Mouse (Mus musculus): ENCODE measurements around the gene Ttll5.

Gene Ttll5

GRCm38 (mm10) chr12:85926897-85927296, 102.4 kb downstream of the Ttll5 start:
- no peak for DNase-seq (ENCODE audit: low read depth, low spot score)

DNA sequence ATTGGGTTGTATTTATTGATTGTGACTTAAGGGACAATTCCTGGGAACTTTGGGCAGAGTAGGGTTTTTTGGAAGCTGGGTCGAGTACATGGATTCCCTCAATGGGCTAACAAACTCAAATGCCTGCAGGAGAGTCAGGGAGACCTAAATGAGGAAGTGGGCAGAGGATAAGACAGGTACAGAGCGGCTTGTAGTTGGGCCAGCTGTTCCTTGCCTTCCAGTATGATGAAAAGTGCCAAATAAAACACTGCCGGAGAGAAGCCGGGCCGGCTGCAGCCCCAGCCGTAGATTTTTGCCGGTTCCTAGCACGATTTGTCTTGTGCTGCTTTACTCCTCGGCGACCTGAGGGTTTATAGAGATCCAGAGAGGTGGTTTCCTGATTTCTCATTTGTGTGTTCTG, 104.1 kb downstream of the Ttll5 start:
- DNase-seq (ENCODE audit: low read depth, low spot score), result no peak

DNA sequence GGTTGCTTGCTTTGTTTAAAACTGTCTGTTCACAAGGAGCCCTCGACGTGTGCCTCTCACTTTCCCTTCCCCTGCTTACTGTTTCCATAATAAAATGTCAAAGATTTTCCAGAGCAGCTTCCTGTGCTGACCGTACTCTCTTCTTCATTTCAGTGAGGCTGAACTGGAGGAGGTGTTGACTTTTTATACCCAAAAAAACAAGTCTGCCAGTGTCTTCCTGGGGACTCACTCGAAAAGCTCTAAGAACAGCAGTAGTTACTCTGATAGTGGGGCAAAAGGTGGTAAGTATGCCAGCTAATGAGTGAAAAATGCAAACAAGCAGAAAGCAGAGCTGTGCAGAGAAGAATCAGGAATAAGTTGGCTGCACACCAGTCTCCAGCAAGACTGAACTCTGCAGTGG, 105.3 kb downstream of the Ttll5 start:
- no peak for DNase-seq (ENCODE audit: low read depth, low spot score)

DNA sequence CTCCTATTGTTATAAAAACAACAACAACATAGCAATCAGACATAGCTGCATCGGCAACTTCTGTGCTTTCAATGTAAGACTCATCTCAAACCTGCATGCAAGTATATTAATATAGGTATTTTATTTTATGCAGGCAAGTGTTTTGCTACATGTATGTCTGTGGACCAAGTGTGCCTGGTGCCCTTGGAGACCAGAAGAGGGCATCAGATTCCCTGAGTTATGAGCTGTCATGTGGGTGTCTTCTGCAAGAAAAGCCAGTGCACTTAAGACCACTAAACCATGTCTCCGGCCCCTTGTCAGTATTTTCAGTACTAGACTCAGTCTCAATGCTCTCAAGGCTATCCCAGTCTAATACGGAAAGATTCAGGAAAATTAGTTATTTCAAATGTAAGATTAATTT, 106.3 kb downstream of the Ttll5 start:
- no peak for DNase-seq (ENCODE audit: low read depth, low spot score)

DNA sequence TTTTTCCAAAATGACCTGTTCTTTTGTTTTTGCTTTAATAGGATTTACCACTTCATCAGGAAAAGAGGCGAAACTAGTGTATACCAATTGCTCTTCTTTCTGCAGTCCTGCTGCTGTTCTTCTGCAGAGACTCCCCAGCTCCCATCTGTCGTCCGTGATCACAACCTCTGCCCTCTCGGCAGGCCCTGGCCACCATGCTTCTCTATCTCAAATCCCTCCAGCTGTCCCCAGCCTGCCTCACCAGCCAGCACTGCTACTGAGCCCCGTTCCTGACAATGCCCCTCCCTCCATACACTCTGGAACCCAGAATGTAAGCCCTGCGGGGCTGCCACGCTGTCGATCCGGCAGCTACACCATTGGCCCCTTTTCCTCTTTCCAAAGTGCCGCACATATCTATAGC, 108.8 kb downstream of the Ttll5 start:
- no peak for DNase-seq (ENCODE audit: low read depth, low spot score)

DNA sequence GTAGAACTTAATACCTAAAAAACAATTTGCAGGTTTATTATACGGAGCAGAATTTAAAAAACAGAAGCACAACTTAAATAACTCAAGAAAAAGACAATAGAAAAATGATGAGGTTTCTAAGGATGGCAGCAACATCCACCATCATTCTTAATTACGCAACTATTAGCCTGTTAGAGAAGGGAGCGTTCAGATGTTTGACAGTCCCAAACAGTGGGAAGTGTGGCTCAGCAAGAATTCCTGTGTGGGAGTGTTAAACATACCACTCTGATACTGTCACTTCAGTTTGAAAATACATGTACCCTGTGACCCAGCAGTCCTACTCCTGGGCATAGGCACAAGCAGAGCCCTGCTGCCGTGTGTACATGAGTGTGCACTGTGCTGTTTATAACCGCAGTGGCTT, 112.9 kb downstream of the Ttll5 start:
- DNase-seq (ENCODE audit: low read depth, low spot score), result no peak

DNA sequence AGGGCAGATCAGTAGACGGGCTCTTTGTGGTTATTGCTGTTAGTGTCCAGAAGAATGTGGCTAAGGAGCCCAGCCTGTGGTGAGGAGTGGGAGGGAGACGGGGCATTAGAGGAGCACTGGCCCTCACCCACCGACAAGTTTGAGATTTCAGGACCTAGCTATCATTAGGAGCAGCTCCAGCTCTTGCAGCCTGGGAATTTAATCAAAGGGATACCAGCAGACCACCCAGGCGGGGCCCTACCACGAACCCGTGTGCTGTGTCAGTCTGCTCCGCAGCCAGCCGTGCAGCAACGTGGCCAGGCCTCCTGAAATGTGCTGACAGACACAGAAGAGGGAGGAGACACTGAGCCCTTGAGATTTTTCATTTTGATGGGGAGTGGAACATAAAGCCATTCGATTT, 119.0 kb downstream of the Ttll5 start:
- DNase-seq (ENCODE audit: low read depth, low spot score), result no peak

DNA sequence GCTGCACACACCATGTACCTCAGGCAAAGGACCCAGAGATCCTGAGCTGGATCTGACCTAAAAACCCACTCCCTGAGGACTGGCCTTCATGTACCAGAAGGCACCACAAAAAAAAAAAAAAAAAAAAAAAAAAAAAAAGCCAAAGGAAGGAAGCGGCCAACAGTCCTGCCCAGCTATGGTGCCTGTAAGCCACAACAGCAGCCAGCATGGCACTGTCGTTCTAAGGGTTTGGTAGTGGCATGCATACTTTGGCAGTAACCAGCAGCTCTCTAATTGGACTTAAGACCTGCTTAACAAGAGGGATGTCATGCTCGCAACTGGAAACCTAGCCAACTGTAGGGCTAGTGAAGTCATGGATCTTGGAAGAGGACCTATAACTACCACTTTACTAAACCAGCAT, 120.0 kb downstream of the Ttll5 start:
- no peak for DNase-seq (ENCODE audit: low read depth, low spot score)

DNA sequence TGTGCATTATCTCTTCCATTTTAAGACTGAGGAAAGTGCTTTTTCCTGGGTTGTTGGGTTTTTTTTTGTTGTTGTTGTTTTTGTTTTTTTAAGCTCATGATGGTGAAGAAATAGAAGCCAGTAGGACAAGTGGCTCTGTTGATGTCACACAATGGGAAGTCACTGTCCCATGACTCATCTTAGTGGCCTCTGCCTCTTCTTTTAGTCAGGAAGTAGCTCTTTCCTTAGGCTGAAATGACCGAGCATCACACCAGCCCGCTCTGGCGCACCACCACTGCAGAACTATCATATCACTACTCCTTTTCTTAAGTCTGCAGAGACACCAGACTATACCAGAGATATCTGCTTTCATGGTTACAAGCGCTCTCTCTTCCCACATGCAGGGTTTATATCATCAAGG, 122.7 kb downstream of the Ttll5 start:
- DNase-seq (ENCODE audit: low read depth, low spot score), result no peak

DNA sequence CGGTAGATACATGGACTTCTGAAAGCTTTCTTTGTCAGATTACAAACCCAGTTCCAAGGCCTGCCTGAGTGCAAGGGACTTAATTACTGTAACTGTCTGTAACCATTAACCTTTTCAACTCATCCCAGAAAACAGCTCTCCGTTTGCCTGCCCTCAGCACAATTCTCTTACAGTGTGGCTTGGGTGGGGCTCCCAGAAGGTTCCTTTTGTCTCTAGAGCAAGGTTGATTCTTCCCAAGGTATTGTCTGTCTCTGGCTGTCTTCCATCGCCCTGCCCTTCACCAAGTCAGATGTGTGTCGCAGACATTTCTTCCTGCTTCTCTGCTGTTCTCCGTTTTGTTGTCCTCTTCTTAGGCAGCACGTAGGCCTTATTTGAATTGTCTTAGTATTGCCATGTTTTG, 125.2 kb downstream of the Ttll5 start:
- no peak for DNase-seq (ENCODE audit: low read depth, low spot score)

- no peak for DNase-seq (ENCODE audit: low read depth, low spot score)
These were observed 125.9 kb downstream of the Ttll5 start for GRCm38 (mm10) chr12:85950371-85950770.

GRCm38 (mm10) chr12:85951036-85951435, 126.6 kb downstream of the Ttll5 start:
- DNase-seq (ENCODE audit: low read depth, low spot score), result no peak

DNA sequence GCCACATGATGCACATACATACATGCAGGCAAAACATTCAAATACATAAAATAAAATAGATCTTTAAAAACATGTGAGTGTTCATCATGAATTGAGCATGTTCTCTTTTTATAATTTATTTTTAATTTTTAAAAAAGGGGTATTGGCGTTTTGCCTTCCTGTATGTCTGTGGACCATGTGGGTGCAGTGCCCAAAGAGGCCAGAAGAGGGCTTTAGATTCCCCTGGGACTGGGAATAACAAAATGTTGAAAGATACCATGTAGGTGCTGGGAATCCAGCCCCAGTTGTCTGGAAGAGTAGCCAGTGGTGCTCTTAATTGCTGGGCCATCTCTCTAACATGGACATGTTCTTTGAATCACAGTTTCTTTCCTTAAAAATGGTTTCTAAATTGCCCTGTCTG, 127.4 kb downstream of the Ttll5 start:
- no peak for DNase-seq (ENCODE audit: low read depth, low spot score)

DNA sequence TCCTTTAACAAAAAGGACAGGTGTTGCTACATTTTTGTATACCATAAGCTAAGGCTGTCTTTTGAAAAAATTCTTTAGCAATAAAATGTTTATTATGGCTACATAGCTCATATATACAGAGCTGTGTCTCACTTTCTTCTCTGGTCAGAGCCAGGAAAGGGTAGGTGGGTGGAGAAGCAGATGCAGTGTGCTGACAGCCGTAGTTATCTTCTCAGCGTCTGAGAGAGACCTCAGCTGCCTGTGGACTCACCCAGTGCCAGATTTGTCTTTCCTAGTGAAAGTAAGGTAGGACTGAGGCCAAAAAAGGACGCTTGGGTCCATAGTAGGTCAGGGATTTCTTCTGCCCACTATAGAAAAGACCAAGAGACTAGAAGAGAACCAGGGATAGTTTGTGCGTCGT, 127.9 kb downstream of the Ttll5 start:
- no peak for DNase-seq (ENCODE audit: low read depth, low spot score)

- no peak for DNase-seq (ENCODE audit: low read depth, low spot score)
These were observed 129.7 kb downstream of the Ttll5 start for GRCm38 (mm10) chr12:85954167-85954566.

- DNase-seq (ENCODE audit: low read depth, low spot score), result no peak
These were observed 130.6 kb downstream of the Ttll5 start for GRCm38 (mm10) chr12:85955062-85955461.

DNA sequence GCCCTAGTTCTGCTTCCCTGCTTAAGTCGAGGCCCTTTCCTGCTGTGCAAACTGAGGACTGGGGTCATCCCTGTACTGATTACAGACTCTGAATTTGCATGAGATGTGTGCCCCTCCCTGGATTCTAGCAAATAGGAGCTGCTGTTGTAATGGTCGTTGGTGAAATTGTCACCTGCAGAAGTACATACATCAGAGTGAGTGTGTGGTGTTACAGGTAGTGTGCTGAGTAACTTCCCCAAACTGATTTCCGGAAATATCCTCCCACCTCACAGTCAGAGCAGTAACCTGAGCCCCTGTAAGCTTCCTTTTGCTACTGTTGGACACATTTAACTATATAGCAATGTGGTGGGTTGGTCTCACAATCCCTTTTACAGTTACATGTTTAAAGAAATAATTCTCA, 131.2 kb downstream of the Ttll5 start:
- DNase-seq (ENCODE audit: low read depth, low spot score), result no peak

GRCm38 (mm10) chr12:85956251-85956650, 131.8 kb downstream of the Ttll5 start:
- no peak for DNase-seq (ENCODE audit: low read depth, low spot score)

DNA sequence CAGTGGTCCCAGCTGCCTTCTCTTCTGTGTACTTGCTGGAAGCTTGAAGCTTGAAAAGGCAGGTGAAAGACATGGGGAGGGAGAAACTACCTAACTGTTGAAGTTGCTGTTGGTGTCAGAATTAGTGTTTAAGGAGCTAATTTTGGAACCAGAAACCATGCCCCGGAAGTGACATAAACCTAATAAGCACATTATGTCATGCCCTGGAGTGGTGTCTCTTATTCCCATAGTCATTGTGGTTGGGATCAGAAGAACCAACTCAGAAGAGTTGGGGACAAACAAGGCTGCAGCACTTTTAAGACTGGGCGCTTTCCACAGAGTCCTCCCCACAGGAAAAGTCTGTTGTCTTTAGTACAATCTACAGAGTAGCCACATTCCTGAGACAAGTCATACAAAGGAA, 134.0 kb downstream of the Ttll5 start:
- DNase-seq (ENCODE audit: low read depth, low spot score), result no peak

DNA sequence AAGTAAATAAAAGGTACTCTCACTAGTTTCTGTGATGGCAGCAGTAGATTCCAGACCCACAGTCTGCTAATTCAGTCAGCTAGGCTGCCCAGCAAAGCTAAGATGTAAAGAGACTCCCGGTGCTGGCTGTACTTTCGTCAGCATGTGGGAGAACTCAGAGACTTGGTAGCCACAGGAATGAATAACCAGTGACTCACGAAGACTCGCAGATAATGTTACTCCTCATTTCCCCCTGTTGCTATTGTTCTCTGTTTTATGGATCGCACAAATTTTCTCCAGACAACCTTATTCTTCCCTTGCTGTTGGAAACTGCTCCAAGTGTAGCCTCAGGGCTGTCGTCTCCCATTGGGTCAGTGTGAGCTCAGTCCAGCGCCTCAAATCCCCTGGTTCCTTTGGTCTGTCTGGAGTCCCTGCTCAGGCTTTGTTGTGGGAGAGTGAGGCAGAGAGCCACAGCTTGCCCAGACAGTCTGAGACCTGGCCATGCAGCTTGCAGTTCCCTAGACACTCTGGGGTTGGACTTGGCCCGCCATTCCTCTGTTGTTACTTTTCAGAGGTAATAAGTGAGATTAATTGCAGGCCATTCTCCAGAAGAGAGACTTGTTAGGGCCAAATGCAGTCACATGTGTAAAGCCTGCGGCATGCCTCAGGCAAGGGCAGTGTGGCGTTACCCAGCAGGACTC, 135.5 kb downstream of the Ttll5 start:
- DNase-seq (ENCODE audit: low read depth, low spot score), result no peak

- no peak for DNase-seq (ENCODE audit: low read depth, low spot score)
These were observed 136.2 kb downstream of the Ttll5 start for GRCm38 (mm10) chr12:85960699-85961098.

GRCm38 (mm10) chr12:85963160-85963559, 138.7 kb downstream of the Ttll5 start:
- DNase-seq (ENCODE audit: low read depth, low spot score), result no peak

- DNase-seq (ENCODE audit: low read depth, low spot score), result no peak
These were observed 139.2 kb downstream of the Ttll5 start for GRCm38 (mm10) chr12:85963699-85964098.

DNA sequence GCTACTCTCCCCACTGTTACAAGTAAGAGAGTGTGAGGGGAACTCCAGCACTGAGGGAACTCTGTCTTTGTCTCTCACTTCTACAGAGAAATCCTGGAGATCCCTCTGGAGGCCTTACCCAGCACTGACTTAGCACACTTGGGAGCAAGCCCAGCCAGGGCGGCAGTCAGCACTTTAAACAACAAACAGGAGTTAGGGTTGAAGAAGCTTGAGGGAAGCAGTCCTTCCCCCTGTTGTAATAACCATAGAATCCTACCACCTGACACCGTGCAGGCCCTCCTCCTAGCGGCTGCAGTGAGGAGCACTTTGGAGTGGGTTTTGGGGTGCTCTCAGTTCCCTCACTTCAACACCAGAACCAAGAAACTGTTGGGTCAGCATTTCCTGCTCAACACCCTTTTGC, 140.0 kb downstream of the Ttll5 start:
- no peak for DNase-seq (ENCODE audit: low read depth, low spot score)

Data from WW6 (cell line).